Mouse (Mus musculus) ES-E14 (cell line): ENCODE measurements at regions not wholly inside any gene's neighbourhood (a gene's known extent, or its start where the extent isn't known, plus 50 kb on each side); places are given as distances from the start of the nearest gene placed in this dataset.

Experiments used
- CHD2 ChIP-seq: IDR thresholded peaks from 2 replicates; pipeline ENCODE4 v1.6.1; 2014; ENCODE audit warnings: mild to moderate bottlenecking, low read depth, low read length, inconsistent platforms
- HCFC1 ChIP-seq: IDR thresholded peaks from 2 replicates; pipeline ENCODE4 v1.6.1; 2012; ENCODE audit warnings: low read length, inconsistent platforms, borderline replicate concordance; ENCODE audit not compliant: insufficient read depth

DNA sequence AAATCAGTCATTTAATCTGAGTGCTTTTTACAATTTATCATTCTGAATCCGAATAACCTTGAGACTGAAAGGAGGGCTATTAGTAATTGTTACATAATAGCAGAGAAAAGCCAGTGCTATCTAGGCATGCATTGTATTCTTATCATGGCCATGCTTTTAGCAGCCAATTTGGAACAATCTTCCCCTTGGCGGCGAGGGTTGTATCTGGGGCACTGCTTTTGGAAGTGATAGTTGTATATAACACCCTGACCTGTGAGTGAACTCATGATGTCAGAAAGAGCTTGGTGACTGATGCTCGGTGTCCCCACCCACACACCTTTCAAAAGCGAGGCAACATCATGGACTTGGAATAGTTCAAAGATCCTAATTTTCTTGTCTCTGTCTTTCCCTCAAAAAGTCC, 315.2 kb downstream of the Bmper start:
- TF ChIP-seq CHD2 = no peak
- no peak for TF ChIP-seq HCFC1
